Mouse (Mus musculus) ES-E14 (cell line): Measurements from ENCODE around the gene Myzap. TPM values are rescaled to one million over a fixed set of nuclear protein-coding genes. Genes with fewer than 3 reads are reported as not detected.

ENCODE experiments used
- DNase-seq: peaks from one replicate; pipeline ENCODE4 v3.0.0-alpha.2; 2013; ENCODE audit warnings: low read depth, low spot score
- H3K27ac ChIP-seq: 2 replicates; pipeline ENCODE4 v1.5.1; 2012; ENCODE audit warnings: low read depth, mild to moderate bottlenecking, low read length, moderate library complexity, mixed read lengths; ENCODE audit not compliant: poor library complexity, insufficient read depth, severe bottlenecking
- H3K36me3 ChIP-seq: 2 replicates; pipeline ENCODE4 v1.6.1; 2012; ENCODE audit warnings: mild to moderate bottlenecking, low read length, moderate library complexity, mixed read lengths; ENCODE audit not compliant: control insufficient read depth, poor library complexity, insufficient read depth, severe bottlenecking
- H3K4me1 ChIP-seq, 2 experiments: fragments of 150-350 bp in 1 of 2; sonication (generic) in 1 of 2; 2 replicates each; pipeline ENCODE4 v1.6.1; 2012; ENCODE audit warnings: low read length in 2 of 2, mild to moderate bottlenecking in 1 of 2, mixed read lengths in 1 of 2; ENCODE audit not compliant: control insufficient read depth in 2 of 2, insufficient read depth in 2 of 2, poor library complexity in 1 of 2
- H3K4me3 ChIP-seq, 2 experiments: fragments of 150-350 bp in 1 of 2; sonication (generic) in 1 of 2; 2 replicates each; pipeline ENCODE4 v1.5.1; 2012; ENCODE audit warnings: low read length in 2 of 2, low read depth in 1 of 2, mild to moderate bottlenecking in 1 of 2, mixed read lengths in 1 of 2; ENCODE audit not compliant: insufficient read depth in 1 of 2, poor library complexity in 1 of 2, severe bottlenecking in 1 of 2
- H3K9ac ChIP-seq: 2 replicates; pipeline ENCODE4 v1.6.1; 2012; ENCODE audit warnings: low read depth, mild to moderate bottlenecking, low read length, mixed read lengths; ENCODE audit not compliant: poor library complexity, insufficient read depth, severe bottlenecking
- H3K9me3 ChIP-seq: fragments of 150-350 bp; sonication (generic); 2 replicates; pipeline ENCODE4 v1.6.1; 2012; ENCODE audit warnings: low read depth, mild to moderate bottlenecking, low read length; ENCODE audit not compliant: control insufficient read depth, insufficient read depth
- CHD2 ChIP-seq: IDR thresholded peaks from 2 replicates; pipeline ENCODE4 v1.6.1; 2014; ENCODE audit warnings: mild to moderate bottlenecking, low read depth, low read length, inconsistent platforms
- HCFC1 ChIP-seq: IDR thresholded peaks from 2 replicates; pipeline ENCODE4 v1.6.1; 2012; ENCODE audit warnings: low read length, inconsistent platforms, borderline replicate concordance; ENCODE audit not compliant: insufficient read depth
- MAFK ChIP-seq: IDR thresholded peaks from 2 replicates; pipeline ENCODE4 v1.6.1; 2014; ENCODE audit warnings: mild to moderate bottlenecking, low read depth, low read length, inconsistent platforms; ENCODE audit not compliant: insufficient read depth
- ZC3H11A ChIP-seq: IDR thresholded peaks from 2 replicates; pipeline ENCODE4 v1.6.1; 2012; ENCODE audit warnings: low read depth, mild to moderate bottlenecking, inconsistent platforms, low read length, borderline replicate concordance
- ZNF384 ChIP-seq: IDR thresholded peaks from 2 replicates; pipeline ENCODE4 v1.6.1; 2012; ENCODE audit warnings: low read depth, low read length, inconsistent platforms
- in situ Hi-C, 2 experiments: fragments of 600-800 bp; cut with MboI; formaldehyde crosslinking; loops; one replicate each; pipeline ENCODE4 v1.15.1; 2025; ENCODE audit warnings: low sequenced_read_pairs in 2 of 2, inconsistent platforms in 1 of 2; ENCODE audit not compliant: unreplicated experiment in 2 of 2
- total RNA-seq: library from RNA; depleted of rRNA; stranded (reverse); fragments of 300-350 nt; gene quantifications from 2 replicates; pipeline ENCODE4 v1.2.3, GENCODE M21; 2012

Myzap gene
- total RNA-seq, 1 experiment, result 0.94 TPM

DNA sequence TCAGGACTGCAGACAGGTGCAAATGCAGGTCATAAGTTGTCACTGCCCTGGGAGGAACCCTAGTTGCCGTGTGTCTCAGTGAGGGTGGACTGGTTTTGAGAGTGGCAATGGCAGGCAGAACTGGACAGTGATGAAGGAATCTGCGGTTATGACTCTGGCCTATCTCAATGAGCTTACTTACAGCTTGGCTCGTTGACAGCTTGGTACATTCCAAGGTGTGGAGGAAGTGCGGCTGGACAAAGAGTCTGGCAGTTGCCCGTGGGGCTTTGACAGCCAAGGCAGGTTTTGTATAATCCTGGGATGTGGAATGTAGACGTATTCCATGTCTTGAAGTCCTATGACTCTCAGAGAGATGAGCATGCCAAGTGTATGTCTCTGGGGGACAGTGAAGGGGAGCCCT is 16.9 kb upstream of the Myzap start:
- Histone ChIP-seq H3K27ac (no peak overlapping the region), H3K4me3 (no peak overlapping the region), H3K9ac (no peak overlapping the region), H3K4me1 (no peaks in the 10 kb centered on the region), H3K9me3 (no peaks in the 10 kb centered on the region), H3K36me3 (no peaks in the 10 kb centered on the region)
- no peak for TF ChIP-seq CHD2
- TF ChIP-seq ZC3H11A, result no peak
- no peak for TF ChIP-seq MAFK
- no peak for TF ChIP-seq ZNF384
- TF ChIP-seq HCFC1, result no peak
- in situ Hi-C loops, result no loop called here
- DNase-seq, result no peak

DNA sequence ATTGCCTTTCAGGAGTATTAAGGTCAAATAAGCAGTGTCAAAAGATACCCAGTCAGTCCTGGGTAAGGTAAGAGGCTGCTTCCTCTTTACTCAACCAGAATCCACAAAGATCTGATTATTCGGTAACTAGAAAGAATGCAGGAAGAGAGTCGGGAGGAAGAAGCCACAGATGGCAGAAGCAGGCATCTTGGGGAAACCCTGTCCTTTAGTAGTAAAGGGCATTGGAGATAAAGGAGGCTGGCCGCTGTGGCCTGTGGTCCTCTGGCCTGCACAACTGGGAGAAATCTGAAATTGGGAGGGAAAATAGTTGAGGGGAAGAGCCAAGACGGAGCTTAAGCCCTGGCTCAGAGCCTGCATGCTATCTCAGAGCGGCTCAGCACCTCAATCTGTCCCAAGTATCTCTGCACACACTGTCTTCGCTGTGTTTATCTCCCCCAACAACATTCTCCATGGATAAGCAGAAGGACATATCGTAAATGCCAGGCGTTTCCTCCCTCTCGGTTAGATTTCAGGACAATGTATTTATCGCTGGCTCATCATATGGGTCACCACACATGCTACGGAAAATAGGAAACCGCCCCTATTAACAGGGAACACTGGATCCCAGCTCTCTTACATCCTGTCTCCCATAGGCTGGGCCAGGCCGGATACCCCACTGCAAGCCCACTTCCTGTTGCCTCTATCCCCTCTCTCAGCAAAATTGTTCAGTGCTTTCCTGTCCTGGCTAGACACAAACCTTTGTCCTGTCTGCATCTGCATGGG is 14.3 kb upstream of the Myzap start:
- in situ Hi-C loops, result no loop called here
- H3K36me3 ChIP-seq, result no peaks in the 10 kb centered on the region
- DNase-seq, result no peak
- H3K9ac ChIP-seq, result no peak overlapping the region
- H3K4me3 ChIP-seq, result no peak overlapping the region
- H3K4me1 ChIP-seq, result no peaks in the 10 kb centered on the region
- H3K9me3 ChIP-seq, result no peaks in the 10 kb centered on the region
- H3K27ac ChIP-seq, result no peak overlapping the region
- TF ChIP-seq MAFK (no peak), HCFC1 (no peak), ZNF384 (no peak)

DNA sequence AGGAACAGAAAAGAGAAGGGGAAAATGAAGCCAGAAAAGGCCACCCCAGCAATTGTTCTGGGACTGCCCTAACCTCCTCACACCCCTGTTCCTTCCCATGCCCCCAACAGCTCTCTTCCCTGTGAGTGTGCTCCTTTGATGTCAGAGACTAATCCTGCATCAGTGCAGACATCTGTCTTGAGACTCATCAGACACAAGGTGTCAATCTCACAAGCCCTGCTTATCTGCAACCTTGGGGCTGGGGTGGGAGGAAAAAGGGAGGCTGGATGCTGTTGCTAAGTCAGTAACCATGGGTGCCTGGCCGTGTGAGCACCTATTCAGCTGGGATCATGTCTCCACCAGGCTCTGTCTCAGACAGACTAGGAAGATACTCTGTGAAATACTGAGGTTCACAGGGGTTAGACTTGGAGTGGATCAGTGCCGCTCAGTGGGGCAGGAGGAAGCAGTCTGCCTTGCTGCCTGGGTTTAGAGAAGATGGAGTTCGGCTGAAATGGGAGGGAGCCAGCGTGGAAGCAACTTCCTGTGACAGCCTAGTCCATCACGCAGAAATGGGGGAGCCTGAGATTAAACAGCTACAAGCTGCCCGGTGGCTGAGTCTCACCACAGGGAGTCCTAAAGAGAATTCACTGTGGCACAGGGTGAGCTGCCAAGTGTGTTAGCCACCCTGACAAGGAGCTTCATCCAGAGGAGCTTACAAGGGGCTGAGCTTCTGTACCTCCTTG is 12.9 kb upstream of the Myzap start:
- Histone ChIP-seq H3K27ac (no peak overlapping the region), H3K4me3 (no peak overlapping the region), H3K36me3 (no peaks in the 10 kb centered on the region), H3K9me3 (no peaks in the 10 kb centered on the region), H3K9ac (no peak overlapping the region), H3K4me1 (no peaks in the 10 kb centered on the region)
- in situ Hi-C loops, result no loop called here
- TF ChIP-seq MAFK (no peak), ZNF384 (no peak), CHD2 (no peak), HCFC1 (no peak), ZC3H11A (no peak)
- DNase-seq, result no peak

GRCm38 (mm10) chr9:71599861-71600260 is 7.7 kb upstream of the Myzap start:
- no peak overlapping the region for H3K27ac ChIP-seq
- TF ChIP-seq MAFK, result no peak
- TF ChIP-seq HCFC1, result no peak
- TF ChIP-seq ZC3H11A, result no peak
- no peak for TF ChIP-seq ZNF384
- no peak for TF ChIP-seq CHD2
- no peak overlapping the region for H3K4me3 ChIP-seq
- H3K4me1 ChIP-seq, result no peaks in the 10 kb centered on the region
- no peak for DNase-seq
- H3K36me3 ChIP-seq, result no peaks in the 10 kb centered on the region
- no peak overlapping the region for H3K9ac ChIP-seq
- in situ Hi-C loops, result no loop called here
- H3K9me3 ChIP-seq, result no peaks in the 10 kb centered on the region
